ENCODE assay signal across 9 mouse cellular contexts in genomic region chrX:71131464-71131863, GRCm38 (mm10).
DNase-seq lines count a peak whose midpoint lies in the region; ATAC-seq and TF ChIP-seq lines count a peak whose summit lies in the region.
"Had no signal": no experiment of that assay in that cellular context is flagged by ENCODE, and none has a peak within 500 bp of the region (broad histone marks: within the 10 kb centered on the region; RNA-seq: fewer than 3 reads in every experiment).

No protein-coding gene starts in this region.

- peak; percentile 89 for DNase-seq in heart, adult 11 months
- no peak for DNase-seq in midbrain, postnatal 0 days (ENCODE audit: low spot score)
- DNase-seq in midbrain, embryonic 11.5 days (ENCODE audit: low spot score, missing footprints): no peak
- DNase-seq in embryo, embryonic 10.5 days (ENCODE audit: low spot score): peak; percentile 14
- DNase-seq in mesoderm, embryonic 11.5 days (ENCODE audit: low read depth, low spot score): peak; percentile 6
- no peak for DNase-seq in forebrain, postnatal 0 days
- no peak for DNase-seq in right cerebral cortex, postnatal 25 days

- no peak overlapping the region for H3K4me3 ChIP-seq in heart, embryonic 12.5 days
- no peak overlapping the region for H3K4me3 ChIP-seq in midbrain, postnatal 0 days (ENCODE audit: low read depth, low read length)
- no peak overlapping the region for H3K4me3 ChIP-seq in midbrain, embryonic 11.5 days (ENCODE audit: low read depth, low read length)
- no peak overlapping the region for H3K4me3 ChIP-seq in forebrain, postnatal 0 days (ENCODE audit: low read depth, low read length)

- no peaks in the 10 kb centered on the region for H3K4me1 ChIP-seq in heart, embryonic 12.5 days (replicated peaks)
- no peaks in the 10 kb centered on the region for H3K4me1 ChIP-seq in midbrain, postnatal 0 days (ENCODE audit: insufficient read depth, low read length)
- H3K4me1 ChIP-seq in midbrain, embryonic 11.5 days (ENCODE audit: control insufficient read depth, insufficient read depth, low read length): no peaks in the 10 kb centered on the region
- H3K4me1 ChIP-seq in forebrain, postnatal 0 days (ENCODE audit: insufficient read depth): no peaks in the 10 kb centered on the region

- H3K4me2 ChIP-seq in heart, embryonic 12.5 days: no peak overlapping the region
- no peak overlapping the region for H3K4me2 ChIP-seq in midbrain, postnatal 0 days (ENCODE audit: low read depth, low read length, poor library complexity, severe bottlenecking)
- H3K4me2 ChIP-seq in midbrain, embryonic 11.5 days: no peak overlapping the region
- H3K4me2 ChIP-seq in forebrain, postnatal 0 days (ENCODE audit: low read depth): no peak overlapping the region

- H3K27me3 ChIP-seq in heart, embryonic 12.5 days (replicated peaks): no peaks in the 10 kb centered on the region
- H3K27me3 ChIP-seq in midbrain, postnatal 0 days (ENCODE audit: insufficient read depth, low read length): no peaks in the 10 kb centered on the region
- H3K27me3 ChIP-seq in midbrain, embryonic 11.5 days (ENCODE audit: control insufficient read depth, insufficient read depth, low read length): no peaks in the 10 kb centered on the region
- H3K27me3 ChIP-seq in forebrain, postnatal 0 days (ENCODE audit: insufficient read depth, low read length): no peaks in the 10 kb centered on the region

- H3K9ac ChIP-seq in heart, embryonic 12.5 days: no peak overlapping the region
- no peak overlapping the region for H3K9ac ChIP-seq in midbrain, postnatal 0 days (replicated peaks; ENCODE audit: low read length, poor library complexity, severe bottlenecking)
- H3K9ac ChIP-seq in midbrain, embryonic 11.5 days (ENCODE audit: low read length): no peak overlapping the region
- no peak overlapping the region for H3K9ac ChIP-seq in forebrain, postnatal 0 days

- no peaks in the 10 kb centered on the region for H3K36me3 ChIP-seq in heart, embryonic 12.5 days
- no peaks in the 10 kb centered on the region for H3K36me3 ChIP-seq in midbrain, postnatal 0 days (ENCODE audit: insufficient read depth, low read length)
- no peaks in the 10 kb centered on the region for H3K36me3 ChIP-seq in midbrain, embryonic 11.5 days (ENCODE audit: control insufficient read depth, insufficient read depth, low read length)
- no peaks in the 10 kb centered on the region for H3K36me3 ChIP-seq in forebrain, postnatal 0 days (ENCODE audit: insufficient read depth)

- TF ChIP-seq CTCF in midbrain, postnatal 0 days (IDR thresholded peaks at IDR 0.05): peak; percentile 28; the same call in 1 of the 2 replicates
- no peak; the same call in 1 of the 2 replicates for TF ChIP-seq CTCF in forebrain, postnatal 0 days (IDR thresholded peaks at IDR 0.05; ENCODE audit: low read depth)

- no peaks in the 10 kb centered on the region for H3K9me3 ChIP-seq in heart, embryonic 12.5 days (replicated peaks)
- no peaks in the 10 kb centered on the region for H3K9me3 ChIP-seq in midbrain, postnatal 0 days (ENCODE audit: low read length)
- no peaks in the 10 kb centered on the region for H3K9me3 ChIP-seq in midbrain, embryonic 11.5 days (ENCODE audit: control insufficient read depth, low read length)
- H3K9me3 ChIP-seq in forebrain, postnatal 0 days (ENCODE audit: low read length): no peaks in the 10 kb centered on the region

- H3K27ac ChIP-seq in heart, embryonic 12.5 days (ENCODE audit: poor library complexity, severe bottlenecking): no peak overlapping the region
- no peak overlapping the region for H3K27ac ChIP-seq in midbrain, postnatal 0 days (ENCODE audit: low read depth, low read length)
- no peak overlapping the region for H3K27ac ChIP-seq in midbrain, embryonic 11.5 days (ENCODE audit: low read depth, low read length)
- no peak overlapping the region for H3K27ac ChIP-seq in forebrain, postnatal 0 days (ENCODE audit: low read depth, low read length)

- no peak for ATAC-seq in heart, embryonic 12.5 days (ENCODE audit: insufficient number of reproducible peaks, low FRiP score)
- ATAC-seq in midbrain, postnatal 0 days (ENCODE audit: low FRiP score): no peak
- ATAC-seq in midbrain, embryonic 11.5 days (ENCODE audit: low FRiP score): no peak
- no peak for ATAC-seq in forebrain, postnatal 0 days
- ATAC-seq: intestine, embryonic 16.5 days had no signal

Comparison
In these comparisons a context has a peak if more than half of its experiments do, and no peak if none do; other contexts are left out.
1. DNase-seq: peak in heart, adult 11 months (single experiment), embryo, embryonic 10.5 days (single experiment) and mesoderm, embryonic 11.5 days (single experiment); none in midbrain, postnatal 0 days (single experiment), midbrain, embryonic 11.5 days (single experiment), forebrain, postnatal 0 days (single experiment) and right cerebral cortex, postnatal 25 days (single experiment).